Mouse (Mus musculus): Measurements from ENCODE around the gene Pin1rt1.

- TF ChIP-seq CTCF (IDR thresholded peaks at IDR 0.05; ENCODE audit: insufficient read depth, low read depth, low read length) (no peak), POLR2A (IDR thresholded peaks at IDR 0.05; ENCODE audit: insufficient read depth, low read depth, low read length) (no peak)
Observed at GRCm38 (mm10) chr2:104690720-104691119, 25.5 kb downstream of the Pin1rt1 start.

All from olfactory bulb, adult 2 months (tissue).